Mouse (Mus musculus): ENCODE results near the gene Cbx2.

Cbx2 gene

DNA sequence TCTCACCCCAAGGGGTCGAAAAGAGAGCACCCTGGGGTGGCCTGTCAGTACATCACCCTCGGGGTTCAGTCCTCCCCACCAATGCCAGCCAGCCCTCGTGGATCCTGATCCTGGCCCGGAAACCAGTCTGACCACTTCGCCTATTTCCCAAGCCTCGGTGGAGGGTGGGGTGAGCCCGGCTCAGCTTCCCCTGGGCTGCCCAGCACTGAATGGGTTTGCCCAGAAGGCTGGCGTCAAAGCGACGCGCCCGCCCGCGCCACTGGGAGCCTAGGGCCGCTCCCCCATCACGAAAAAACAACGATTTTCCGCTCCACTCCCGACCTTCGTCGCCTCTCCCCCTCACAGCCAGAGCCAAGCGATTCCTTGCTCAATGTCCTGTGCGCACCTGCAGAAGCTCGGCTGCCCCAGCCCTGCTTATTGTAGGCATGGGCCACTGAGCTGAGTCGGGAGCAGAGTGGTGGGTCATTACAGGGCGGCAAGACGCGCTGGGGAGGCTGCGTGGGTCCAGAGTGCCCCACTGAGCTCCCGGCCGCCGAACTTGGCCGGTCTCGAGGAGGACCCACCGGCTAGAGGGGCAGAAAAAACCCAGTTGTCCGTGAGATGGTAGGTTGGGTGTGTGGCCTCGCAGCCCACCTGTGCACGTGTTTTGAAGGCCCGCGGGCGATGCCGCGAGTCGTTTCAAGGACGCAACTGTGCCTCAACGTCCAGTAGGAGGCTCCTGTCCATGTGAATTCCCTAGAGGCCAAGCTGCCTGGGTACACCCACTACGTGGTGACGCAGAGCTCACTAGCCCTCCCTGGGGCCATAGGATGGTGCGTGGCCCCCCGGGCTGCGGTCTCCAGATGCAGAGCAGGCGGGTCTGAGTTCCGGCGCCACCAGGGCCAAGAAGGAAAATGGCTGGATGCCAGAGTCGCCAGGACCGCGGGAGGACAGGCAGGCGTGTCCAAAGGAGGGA, 35.6 kb downstream of the Cbx2 start:
- DNase-seq (ENCODE audit: low spot score): no peak

DNA sequence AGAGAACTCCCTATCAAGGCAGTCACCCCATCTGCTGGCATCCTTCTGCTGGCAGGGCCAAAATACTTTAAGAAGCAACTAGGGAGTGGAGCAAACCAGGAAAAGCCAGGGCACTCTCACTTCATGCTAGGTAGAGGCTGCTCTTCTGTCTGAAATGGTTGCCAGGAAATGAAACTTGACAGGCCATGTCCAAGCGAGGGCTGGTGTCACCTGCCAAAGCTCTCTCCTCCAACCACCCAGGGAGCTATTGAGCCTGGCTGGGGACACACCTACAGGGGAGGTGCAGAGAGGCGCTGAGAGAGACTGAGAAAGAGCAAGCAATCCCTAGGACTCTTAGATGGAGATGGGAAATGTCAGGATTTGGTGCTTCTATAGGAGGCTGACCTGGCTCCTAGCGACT, 36.5 kb downstream of the Cbx2 start:
- DNase-seq (ENCODE audit: low spot score): no peak

DNA sequence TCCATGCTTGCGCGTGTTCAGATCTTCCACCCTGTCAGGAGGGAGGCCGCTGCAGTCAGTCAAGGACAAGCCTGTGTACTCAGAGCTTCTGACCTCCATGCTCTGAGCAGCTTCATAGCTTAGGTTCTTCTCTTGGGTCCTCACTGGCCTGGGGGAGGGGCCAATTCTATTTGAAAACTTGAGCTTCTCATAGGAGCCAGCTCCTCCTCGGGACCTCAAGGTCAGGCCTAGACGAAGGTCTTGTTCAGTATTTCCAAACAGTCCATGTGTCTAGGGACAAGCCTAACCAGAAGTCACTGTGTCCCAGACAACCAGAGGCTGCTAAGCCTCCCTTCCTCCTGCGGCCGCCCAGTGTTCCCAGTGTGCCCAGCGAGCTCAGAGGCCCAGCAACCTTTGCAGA, 44.1 kb downstream of the Cbx2 start:
- no peak for DNase-seq (ENCODE audit: low spot score)

DNA sequence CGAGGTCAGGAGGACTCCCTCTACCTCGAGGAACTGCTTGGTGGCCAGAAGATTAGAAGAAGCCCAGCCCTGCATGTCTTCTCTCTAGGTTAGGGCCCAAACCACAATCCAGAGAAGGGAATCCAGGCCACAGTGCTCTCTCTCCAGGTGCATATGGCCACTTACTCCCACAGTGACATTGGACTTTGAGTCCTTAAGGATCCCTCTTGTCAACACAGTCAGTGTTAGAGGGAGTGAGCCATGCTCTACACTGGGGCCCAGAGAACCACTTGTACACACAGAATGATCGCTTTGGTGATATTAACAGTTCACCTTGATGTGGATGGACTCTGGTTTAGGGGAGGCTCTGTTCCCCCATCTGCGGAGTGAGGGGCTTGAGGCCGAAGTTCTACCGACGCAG, 49.5 kb downstream of the Cbx2 start:
- no peak for DNase-seq (ENCODE audit: low spot score)

DNA sequence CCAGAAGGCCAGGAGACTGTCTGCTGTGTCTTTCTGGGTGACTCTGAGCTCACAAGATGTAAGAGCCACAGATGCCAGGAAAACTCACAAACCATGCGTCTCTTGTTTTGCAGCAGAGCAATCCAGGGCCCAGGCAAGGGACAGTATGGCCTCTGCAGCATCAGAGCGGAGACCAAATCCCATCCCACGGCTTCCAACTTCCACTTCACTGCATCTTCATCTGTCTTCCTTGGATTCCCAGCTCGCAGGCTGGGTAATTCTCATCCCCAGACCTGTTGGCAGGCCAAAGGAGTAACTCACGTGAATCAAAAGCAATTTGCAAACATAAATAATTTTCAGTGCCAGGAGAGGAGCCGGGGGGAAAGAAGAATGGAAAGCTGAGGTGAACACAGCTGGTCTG, 50.2 kb downstream of the Cbx2 start:
- DNase-seq (ENCODE audit: low spot score): no peak

DNA sequence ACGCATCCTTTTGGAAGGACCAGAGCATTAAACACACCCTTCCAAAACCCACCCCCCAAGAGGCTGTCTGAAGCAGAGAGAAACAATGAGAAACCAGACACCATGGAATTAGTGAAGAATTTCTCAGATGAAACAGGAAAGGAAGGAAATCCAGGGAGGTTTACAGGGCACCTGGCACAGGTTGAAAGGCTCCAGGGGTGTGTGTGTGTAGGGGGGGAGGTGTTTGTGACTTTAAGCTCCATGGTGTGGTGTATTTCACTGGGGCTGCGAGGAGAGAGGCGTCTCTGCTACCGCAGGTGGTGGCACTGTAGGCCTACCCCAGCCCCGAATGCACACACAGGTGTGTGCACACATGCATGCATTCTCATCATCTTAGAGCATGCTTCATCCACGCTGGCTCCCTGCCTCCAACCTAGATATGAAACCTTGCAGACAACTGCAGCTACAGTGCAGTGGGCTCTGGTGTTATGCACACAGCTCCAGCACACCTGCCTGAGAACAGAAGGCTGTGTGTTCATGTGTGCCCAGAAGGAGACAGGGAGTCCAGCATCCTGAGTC, 51.2 kb downstream of the Cbx2 start:
- no peak for DNase-seq (ENCODE audit: low spot score)

DNA sequence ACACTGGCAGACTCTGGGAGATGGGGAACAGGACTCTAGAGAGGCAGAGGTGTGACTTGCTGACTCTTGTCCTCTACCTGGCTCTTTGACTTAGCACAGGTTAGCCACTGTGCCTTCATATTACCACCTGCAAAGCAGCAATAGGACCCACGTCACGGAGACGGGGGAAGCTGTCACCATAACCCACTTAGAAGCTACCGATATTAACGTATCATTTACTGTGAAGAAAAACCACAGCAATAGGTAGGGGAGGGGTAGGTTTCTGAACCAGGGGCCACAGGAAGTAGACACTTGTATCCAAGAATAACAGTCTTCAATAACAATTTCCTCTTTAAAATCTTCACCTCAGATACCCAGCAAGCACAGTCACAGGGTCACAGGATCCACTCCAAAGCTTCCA, 53.0 kb downstream of the Cbx2 start:
- DNase-seq (ENCODE audit: low spot score): peak; percentile 89

DNA sequence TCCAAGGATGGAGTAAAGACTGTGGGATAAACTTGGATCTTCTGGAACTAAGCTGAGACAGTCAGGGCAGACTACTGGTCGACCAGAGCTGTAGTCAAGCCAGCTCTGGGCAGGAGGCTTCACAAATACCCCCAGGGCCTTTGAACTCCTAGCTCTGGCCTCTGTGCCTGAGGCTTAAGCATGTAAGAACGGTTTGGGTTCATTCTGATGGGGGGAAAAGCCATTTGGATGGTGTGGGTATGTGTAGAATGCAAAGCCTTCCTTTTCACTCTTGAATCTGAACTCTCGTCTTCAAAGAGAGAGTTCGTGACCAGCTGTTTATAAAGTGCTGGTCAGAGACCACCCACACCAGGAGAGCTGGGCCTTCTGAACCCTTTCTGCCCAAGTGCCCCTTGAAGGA, 55.0 kb downstream of the Cbx2 start:
- no peak for DNase-seq (ENCODE audit: low spot score)

DNA sequence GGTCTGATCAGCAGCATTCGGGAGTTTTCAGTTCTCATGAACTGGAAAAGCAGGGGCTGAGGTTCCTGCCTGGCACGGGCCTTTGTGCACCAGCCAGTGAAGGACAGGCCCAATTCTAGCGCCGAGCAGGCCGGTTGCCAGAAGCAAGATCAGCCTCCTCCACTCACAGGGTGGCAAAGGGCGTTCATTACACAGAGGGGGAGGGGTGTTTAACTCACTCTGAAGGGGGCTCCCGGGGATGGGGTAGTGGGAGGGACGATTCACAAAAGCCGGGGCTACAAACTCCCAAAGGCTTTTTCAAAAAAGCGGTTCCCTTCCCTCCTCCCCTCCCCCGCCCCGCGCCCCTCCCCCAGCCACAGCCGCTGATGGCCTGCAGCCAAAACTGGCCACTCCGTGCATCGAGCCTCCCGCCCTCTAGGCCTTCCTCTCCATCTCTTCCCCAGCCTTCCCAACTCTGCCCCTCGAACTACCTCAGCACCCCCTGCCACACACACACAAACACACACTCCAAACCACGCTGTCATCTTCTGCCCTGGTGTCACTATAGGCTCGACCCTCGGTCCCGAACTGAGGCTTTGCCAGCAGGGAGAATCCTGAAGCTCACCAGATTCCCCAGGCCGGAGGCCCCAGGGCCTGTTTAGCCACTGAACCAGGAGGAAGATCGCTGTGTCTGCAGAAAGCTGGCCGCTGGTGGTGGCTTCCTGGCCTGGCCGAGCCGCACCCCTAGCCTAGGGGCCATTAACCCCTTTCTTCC, 56.1 kb downstream of the Cbx2 start:
- no peak for DNase-seq (ENCODE audit: low spot score)

DNA sequence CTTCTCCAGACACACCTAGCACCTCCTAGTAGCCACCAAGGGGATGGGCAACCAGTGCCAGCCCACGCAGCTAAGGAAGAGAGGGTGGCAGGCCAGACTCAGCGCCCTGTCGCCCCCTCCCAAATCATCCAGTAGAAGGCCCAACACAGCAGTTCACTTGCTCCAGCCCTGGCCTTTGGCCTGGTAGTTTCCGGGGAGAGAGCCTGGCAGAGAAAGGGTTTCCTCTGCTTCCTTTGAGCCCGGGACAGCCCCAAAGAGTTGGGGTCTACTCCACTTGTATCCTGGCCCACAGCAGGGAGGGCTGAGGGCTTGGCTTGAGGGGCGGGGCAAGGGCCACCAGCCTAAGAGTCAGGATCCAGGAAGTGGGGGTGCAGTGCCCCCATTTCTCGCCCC, 56.7 kb downstream of the Cbx2 start:
- no peak for DNase-seq (ENCODE audit: low spot score)

DNA sequence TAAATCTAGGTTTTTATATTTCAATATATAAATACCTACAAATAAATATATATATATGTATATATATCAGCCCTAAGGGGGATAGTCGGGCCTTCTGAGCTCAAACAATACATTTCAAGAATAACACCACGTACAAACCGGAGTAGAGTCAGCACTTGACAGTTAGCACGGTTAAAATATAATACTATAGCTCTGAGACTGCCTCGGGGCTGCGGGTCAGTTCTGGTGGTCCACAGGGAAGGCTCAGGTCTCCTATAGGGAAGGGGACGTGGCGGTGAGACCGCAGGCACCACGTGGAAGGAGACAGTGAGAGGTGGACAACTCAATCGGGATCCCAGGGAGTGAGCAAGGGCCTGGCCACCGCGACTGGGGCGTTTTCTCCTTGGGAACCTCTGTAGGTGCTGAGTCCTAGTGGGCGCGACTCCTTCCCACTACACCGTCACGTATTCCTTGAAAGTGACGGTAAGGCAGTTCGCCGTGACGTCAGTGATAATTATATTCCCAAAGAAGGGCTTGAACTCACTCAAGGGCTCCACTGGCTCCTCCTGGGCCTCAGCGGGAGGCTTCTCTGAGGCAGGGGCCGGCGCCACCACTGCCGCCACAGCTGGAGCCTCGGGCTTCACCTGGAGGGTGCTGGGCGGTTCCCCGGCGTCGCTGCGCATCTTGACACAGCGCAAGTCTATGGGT, 57.8 kb downstream of the Cbx2 start:
- DNase-seq (ENCODE audit: low spot score): no peak

Measured in T-cell, adult 2 months (primary cell).